10 mouse cellular contexts compared by ENCODE assay signal in genomic region chr17:3533425-3533824, GRCm38 (mm10). TPM values are rescaled to one million over a fixed set of nuclear protein-coding genes. Genes with fewer than 3 reads are reported as not detected.
DNase-seq lines count a peak whose midpoint lies in the region; ATAC-seq and TF ChIP-seq lines count a peak whose summit lies in the region.
"Had no signal": no experiment of that assay in that cellular context is flagged by ENCODE, and none has a peak within 500 bp of the region (broad histone marks: within the 10 kb centered on the region; RNA-seq: fewer than 3 reads in every experiment).

No protein-coding gene starts in this region.

- intact Hi-C loops in gastrocnemius, postnatal 36 days (cut with DNase I): no loop called here

- no peak overlapping the region for H3K4me2 ChIP-seq in kidney, embryonic 15.5 days

- TF ChIP-seq CTCF in kidney, adult 2 months (conservative IDR thresholded peaks at IDR 0.05; ENCODE audit: insufficient read depth, insufficient read length, low read depth, low read length): 0 out of 2 replicates have a peak, but pooled peaks have one; percentile 6
- TF ChIP-seq CTCF in E14TG2a.4 (conservative IDR thresholded peaks at IDR 0.05; ENCODE audit: low read length): peak; percentile 66

- 24% methylated on average over 1 of the region's 1 CpGs for WGBS in kidney, adult 2 months
- 16% methylated on average over 1 of the region's 1 CpGs for WGBS in kidney, embryonic 15.5 days

- no peaks in the 10 kb centered on the region for H3K27me3 ChIP-seq in kidney, adult 2 months (replicated peaks; ENCODE audit: control insufficient read depth, insufficient read depth, low read length)
- H3K27me3 ChIP-seq in kidney, embryonic 15.5 days: no peaks in the 10 kb centered on the region
- no peaks in the 10 kb centered on the region for H3K27me3 ChIP-seq in E14TG2a.4 (ENCODE audit: insufficient read depth, low read length)
- H3K27me3 ChIP-seq: megakaryocyte, embryonic 14.5 days had no signal

- H3K9me3 ChIP-seq in kidney, embryonic 15.5 days (replicated peaks): no peaks in the 10 kb centered on the region
- H3K9me3 ChIP-seq in E14TG2a.4 (ENCODE audit: low read length): no peaks in the 10 kb centered on the region
- H3K9me3 ChIP-seq: megakaryocyte, embryonic 14.5 days had no signal

- H3K4me1 ChIP-seq in kidney, adult 2 months (ENCODE audit: control insufficient read depth, insufficient read depth, low read length): no peaks in the 10 kb centered on the region
- no peaks in the 10 kb centered on the region for H3K4me1 ChIP-seq in kidney, embryonic 15.5 days
- peaks cover 29% of the 10 kb centered on the region for H3K4me1 ChIP-seq in E14TG2a.4 (replicated peaks; ENCODE audit: low read depth, low read length)

- no peaks in the 10 kb centered on the region for H3K36me3 ChIP-seq in kidney, adult 2 months (ENCODE audit: control insufficient read depth, insufficient read depth, low read length)
- peaks cover 14% of the 10 kb centered on the region for H3K36me3 ChIP-seq in kidney, embryonic 15.5 days
- peaks cover 39% of the 10 kb centered on the region for H3K36me3 ChIP-seq in E14TG2a.4 (ENCODE audit: insufficient read depth, low read length)

- no peak overlapping the region for H3K4me3 ChIP-seq in kidney, adult 2 months (ENCODE audit: insufficient read depth, low read depth, low read length)
- H3K4me3 ChIP-seq in kidney, embryonic 15.5 days (replicated peaks): no peak overlapping the region
- H3K4me3 ChIP-seq in E14TG2a.4 (replicated peaks; ENCODE audit: low read length): no peak overlapping the region
- H3K4me3 ChIP-seq: megakaryocyte, embryonic 14.5 days had no signal

- no peak overlapping the region for H3K27ac ChIP-seq in kidney, adult 2 months (ENCODE audit: insufficient read depth, low read depth, low read length)
- H3K27ac ChIP-seq in kidney, embryonic 15.5 days: no peak overlapping the region

- H3K9ac ChIP-seq in kidney, embryonic 15.5 days: no peak overlapping the region

- ATAC-seq in kidney, embryonic 15.5 days (replicated peaks; ENCODE audit: low FRiP score): no peak

- no peak for DNase-seq in kidney, adult 2 months
- peak; percentile 33 for DNase-seq in 416B (ENCODE audit: low read depth)
- peak; percentile 46 for DNase-seq in forelimb bud, embryonic 11.5 days (ENCODE audit: low read depth, low spot score)
- no peak for DNase-seq in testis, postnatal 14 days (ENCODE audit: low spot score)
- DNase-seq in frontal cortex, postnatal 25 days (ENCODE audit: low spot score in 2 of 2): no peak
- no peak for DNase-seq in gastrocnemius, postnatal 36 days

- TF ChIP-seq POLR2A in kidney, adult 2 months (IDR thresholded peaks at IDR 0.05; ENCODE audit: low read depth, low read length): no peak

RNA-seq across cellular contexts. Expression of gene Cldn20, which starts 1.1 kb away (rescaled TPM):
- polyA plus RNA-seq in kidney, adult 2 months (2012; rRNA removed): 0.48 TPM in 1 of 2 replicates, not detected in the other
- 0.42 TPM in 1 of 2 replicates, not detected in the other for polyA plus RNA-seq in kidney, embryonic 15.5 days (2015; fragmentation: Nextera tagmentation; extraction: Ambion mirVana)
- total RNA-seq in gastrocnemius, postnatal 36 days (2021): not detected
- total RNA-seq: hematopoietic stem cell, adult 5-6 weeks had no signal

RNA-seq across cellular contexts. Expression of gene Tfb1m, which starts 24.2 kb away (rescaled TPM):
- 3.8 and 4.8 TPM in 2 replicates for polyA plus RNA-seq in kidney, adult 2 months (2012; rRNA removed)
- polyA plus RNA-seq in kidney, embryonic 15.5 days (2015; fragmentation: Nextera tagmentation; extraction: Ambion mirVana): 16.8 and 17.3 TPM in 2 replicates
- total RNA-seq in gastrocnemius, postnatal 36 days (2021): 1 to 10 TPM; 6.6 to 9.0 TPM

Comparison
In these comparisons a context has a peak if more than half of its experiments do, and no peak if none do; other contexts are left out.
1. DNase-seq: peak in 416B (single experiment) and forelimb bud, embryonic 11.5 days (single experiment); none in kidney, adult 2 months (single experiment), testis, postnatal 14 days (single experiment), frontal cortex, postnatal 25 days (0 of 2) and gastrocnemius, postnatal 36 days (0 of 2).